Mouse (Mus musculus): ENCODE results near the gene Dok5.

GRCm38 (mm10) chr2:170731205-170731604 is 402 bp upstream of the Dok5 start:
- TF ChIP-seq CTCF (conservative IDR thresholded peaks at IDR 0.05; ENCODE audit: low read length) (no peak), NANOG (IDR thresholded peaks at IDR 0.05; ENCODE audit: borderline replicate concordance, low read length) (no peak)
